Mouse (Mus musculus): ENCODE results near the gene Spata1. TPM values are rescaled to one million over a fixed set of nuclear protein-coding genes. Genes with fewer than 3 reads are reported as not detected.
"Not testable (repeated sequence)": the region's sequence is repeated elsewhere in the genome, so short reads cannot be mapped to it uniquely, and the experiment has no call there.

The Spata1 gene
- total and polyA plus RNA-seq, 3 experiments: 1.2 to 2.3 (median 1.4) TPM

- Histone ChIP-seq H3K79me2 (replicated peaks; ENCODE audit: control insufficient read depth, insufficient read depth, low read length) (no peaks in the 10 kb centered on the region), H3K4me3 (no peak overlapping the region), H3K4me1 (ENCODE audit: control insufficient read depth, insufficient read depth, low read length) (no peaks in the 10 kb centered on the region), H3K27me3 (ENCODE audit: control insufficient read depth, insufficient read depth, low read length) (no peaks in the 10 kb centered on the region), H3K27ac (no peak overlapping the region), H3K36me3 (ENCODE audit: control insufficient read depth, insufficient read depth, low read length) (no peaks in the 10 kb centered on the region), H3K9ac (ENCODE audit: low read depth, low read length) (no peak overlapping the region)
- no peak for TF ChIP-seq POLR2A (IDR thresholded peaks at IDR 0.05; ENCODE audit: insufficient read depth, low read depth, low read length)
- TF ChIP-seq EP300 (IDR thresholded peaks at IDR 0.05; ENCODE audit: insufficient read depth, low read depth, low read length): no peak
- TF ChIP-seq CTCF (IDR thresholded peaks at IDR 0.05): no peak
- DNase-seq: no peak
- intact Hi-C loops (cut with DNase I): no loop called here
- 91% methylated on average over 8 of the region's 8 CpGs for WGBS
Observed at GRCm38 (mm10) chr3:146436114-146436513, 63.4 kb downstream of the Spata1 start.

GRCm38 (mm10) chr3:146435533-146435932 lies 64.0 kb downstream of the Spata1 start:
- intact Hi-C loops (cut with DNase I): no loop called here
- no peaks in the 10 kb centered on the region for H3K36me3 ChIP-seq (ENCODE audit: control insufficient read depth, insufficient read depth, low read length)
- H3K27me3 ChIP-seq (ENCODE audit: control insufficient read depth, insufficient read depth, low read length): no peaks in the 10 kb centered on the region
- no peak overlapping the region for H3K9ac ChIP-seq (ENCODE audit: low read depth, low read length)
- no peak for TF ChIP-seq EP300 (IDR thresholded peaks at IDR 0.05; ENCODE audit: insufficient read depth, low read depth, low read length)
- no peak for TF ChIP-seq POLR2A (IDR thresholded peaks at IDR 0.05; ENCODE audit: insufficient read depth, low read depth, low read length)
- no peak for TF ChIP-seq CTCF (IDR thresholded peaks at IDR 0.05)
- H3K4me3 ChIP-seq: no peak overlapping the region
- H3K4me1 ChIP-seq (ENCODE audit: control insufficient read depth, insufficient read depth, low read length): no peaks in the 10 kb centered on the region
- WGBS: 93% methylated on average over 11 of the region's 11 CpGs
- no peak overlapping the region for H3K27ac ChIP-seq
- no peaks in the 10 kb centered on the region for H3K79me2 ChIP-seq (replicated peaks; ENCODE audit: control insufficient read depth, insufficient read depth, low read length)
- DNase-seq: no peak

- TF ChIP-seq EP300 (IDR thresholded peaks at IDR 0.05; ENCODE audit: insufficient read depth, low read depth, low read length) (no peak), POLR2A (IDR thresholded peaks at IDR 0.05; ENCODE audit: insufficient read depth, low read depth, low read length) (no peak), CTCF (IDR thresholded peaks at IDR 0.05) (no peak)
- 95% methylated on average over 8 of the region's 8 CpGs for WGBS
- intact Hi-C loops (cut with DNase I): no loop called here
- DNase-seq: no peak
- no peak overlapping the region for H3K9ac ChIP-seq (ENCODE audit: low read depth, low read length)
- no peak overlapping the region for H3K4me3 ChIP-seq
- no peaks in the 10 kb centered on the region for H3K36me3 ChIP-seq (ENCODE audit: control insufficient read depth, insufficient read depth, low read length)
- no peaks in the 10 kb centered on the region for H3K27me3 ChIP-seq (ENCODE audit: control insufficient read depth, insufficient read depth, low read length)
- no peak overlapping the region for H3K27ac ChIP-seq
- no peaks in the 10 kb centered on the region for H3K4me1 ChIP-seq (ENCODE audit: control insufficient read depth, insufficient read depth, low read length)
- H3K79me2 ChIP-seq (replicated peaks; ENCODE audit: control insufficient read depth, insufficient read depth, low read length): no peaks in the 10 kb centered on the region
Observed at GRCm38 (mm10) chr3:146434686-146435085, 64.9 kb downstream of the Spata1 start.

- Histone ChIP-seq H3K4me3 (no peak overlapping the region), H3K9ac (ENCODE audit: low read depth, low read length) (no peak overlapping the region), H3K36me3 (ENCODE audit: control insufficient read depth, insufficient read depth, low read length) (no peaks in the 10 kb centered on the region), H3K27ac (no peak overlapping the region), H3K79me2 (replicated peaks; ENCODE audit: control insufficient read depth, insufficient read depth, low read length) (no peaks in the 10 kb centered on the region), H3K4me1 (ENCODE audit: control insufficient read depth, insufficient read depth, low read length) (no peaks in the 10 kb centered on the region), H3K27me3 (ENCODE audit: control insufficient read depth, insufficient read depth, low read length) (no peaks in the 10 kb centered on the region)
- WGBS: 73% methylated on average over 14 of the region's 14 CpGs
- TF ChIP-seq CTCF (IDR thresholded peaks at IDR 0.05): no peak
- no peak for TF ChIP-seq EP300 (IDR thresholded peaks at IDR 0.05; ENCODE audit: insufficient read depth, low read depth, low read length)
- no peak for TF ChIP-seq POLR2A (IDR thresholded peaks at IDR 0.05; ENCODE audit: insufficient read depth, low read depth, low read length)
- intact Hi-C loops (cut with DNase I): no loop called here
- DNase-seq: peak in 1 of 2 experiments; percentile 17
Observed at GRCm38 (mm10) chr3:146433681-146434350, 65.7 kb downstream of the Spata1 start.

GRCm38 (mm10) chr3:146433063-146433462 lies 66.5 kb downstream of the Spata1 start:
- H3K36me3 ChIP-seq (ENCODE audit: control insufficient read depth, insufficient read depth, low read length); H3K4me3 ChIP-seq; H3K9ac ChIP-seq (ENCODE audit: low read depth, low read length); H3K4me1 ChIP-seq (ENCODE audit: control insufficient read depth, insufficient read depth, low read length); H3K27ac ChIP-seq; H3K27me3 ChIP-seq (ENCODE audit: control insufficient read depth, insufficient read depth, low read length); intact Hi-C loops (cut with DNase I); H3K79me2 ChIP-seq (replicated peaks; ENCODE audit: control insufficient read depth, insufficient read depth, low read length): not testable (repeated sequence)
- peak in 1 of 2 experiments; percentile 4 for DNase-seq
- WGBS: 95% methylated on average over 11 of the region's 11 CpGs

- TF ChIP-seq POLR2A (IDR thresholded peaks at IDR 0.05; ENCODE audit: insufficient read depth, low read depth, low read length) (no peak), CTCF (IDR thresholded peaks at IDR 0.05) (no peak), EP300 (IDR thresholded peaks at IDR 0.05; ENCODE audit: insufficient read depth, low read depth, low read length) (no peak)
- Histone ChIP-seq H3K9ac (ENCODE audit: low read depth, low read length) (no peak overlapping the region), H3K36me3 (ENCODE audit: control insufficient read depth, insufficient read depth, low read length) (no peaks in the 10 kb centered on the region), H3K4me1 (ENCODE audit: control insufficient read depth, insufficient read depth, low read length) (no peaks in the 10 kb centered on the region), H3K79me2 (replicated peaks; ENCODE audit: control insufficient read depth, insufficient read depth, low read length) (no peaks in the 10 kb centered on the region), H3K27ac (no peak overlapping the region), H3K4me3 (no peak overlapping the region), H3K27me3 (ENCODE audit: control insufficient read depth, insufficient read depth, low read length) (no peaks in the 10 kb centered on the region)
- no peak for DNase-seq
- WGBS: 93% methylated on average over 8 of the region's 8 CpGs
- intact Hi-C loops (cut with DNase I): no loop called here
Observed at GRCm38 (mm10) chr3:146426489-146426888, 73.1 kb downstream of the Spata1 start.
